Mouse (Mus musculus) thymus, postnatal 25 days (tissue): ENCODE measurements around the gene Add2.

Experiments
- DNase-seq: peaks from one replicate; pipeline ENCODE4 v3.0.0; 2022

Gene Add2

DNA sequence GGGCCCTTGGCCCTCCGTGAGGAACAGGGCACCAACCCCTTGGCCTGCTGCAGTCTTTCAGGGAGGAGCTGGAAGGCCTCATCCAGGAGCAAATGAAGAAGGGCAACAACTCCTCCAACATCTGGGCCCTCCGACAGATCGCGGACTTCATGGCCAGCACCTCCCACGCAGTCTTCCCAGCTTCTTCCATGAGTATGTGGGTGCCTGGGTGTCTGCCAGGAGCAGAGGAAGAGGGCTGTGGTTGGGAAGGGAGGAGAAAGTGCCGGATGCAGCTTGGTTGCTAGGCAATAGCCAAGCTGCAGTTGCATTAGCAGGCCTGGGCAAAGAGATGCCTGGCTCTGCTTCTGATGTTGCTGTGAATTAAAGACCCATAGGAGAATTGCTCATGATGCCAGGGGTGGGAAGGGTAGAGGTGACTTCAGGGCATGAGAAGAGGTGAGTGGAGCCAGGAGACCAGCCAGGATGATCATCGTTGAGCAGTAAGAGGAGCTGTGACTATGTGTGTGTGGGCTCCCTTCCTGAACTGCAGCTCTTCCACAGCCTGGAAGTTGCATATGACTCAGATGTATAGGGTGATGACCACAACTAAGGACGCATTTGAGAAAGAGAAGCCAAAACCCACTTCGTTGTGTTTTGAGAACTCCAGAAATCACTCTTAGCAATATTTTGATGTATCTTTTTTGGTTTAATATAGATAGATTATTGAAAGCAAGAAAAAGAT is 58.5 kb downstream of the Add2 start:
- DNase-seq, result no peak

DNA sequence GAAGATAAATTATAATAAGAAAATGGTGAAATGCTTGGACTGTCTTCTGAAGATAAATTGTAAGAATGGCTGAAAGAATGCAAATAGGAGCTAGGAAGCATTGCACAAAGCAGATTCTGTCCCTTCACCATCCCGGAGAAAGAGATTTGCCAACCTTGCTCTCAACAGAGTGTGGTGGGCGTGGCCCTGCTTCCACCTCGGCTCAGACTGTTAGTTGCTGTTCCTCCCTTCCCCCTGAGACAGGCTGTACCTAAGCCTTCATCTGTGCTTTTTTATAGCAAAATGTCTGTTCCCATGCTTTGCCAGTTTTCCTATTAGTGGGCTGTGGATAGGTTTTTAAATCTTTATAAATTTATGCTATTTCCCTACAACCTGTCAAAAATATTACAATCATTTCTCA is 59.3 kb downstream of the Add2 start:
- DNase-seq, result no peak

DNA sequence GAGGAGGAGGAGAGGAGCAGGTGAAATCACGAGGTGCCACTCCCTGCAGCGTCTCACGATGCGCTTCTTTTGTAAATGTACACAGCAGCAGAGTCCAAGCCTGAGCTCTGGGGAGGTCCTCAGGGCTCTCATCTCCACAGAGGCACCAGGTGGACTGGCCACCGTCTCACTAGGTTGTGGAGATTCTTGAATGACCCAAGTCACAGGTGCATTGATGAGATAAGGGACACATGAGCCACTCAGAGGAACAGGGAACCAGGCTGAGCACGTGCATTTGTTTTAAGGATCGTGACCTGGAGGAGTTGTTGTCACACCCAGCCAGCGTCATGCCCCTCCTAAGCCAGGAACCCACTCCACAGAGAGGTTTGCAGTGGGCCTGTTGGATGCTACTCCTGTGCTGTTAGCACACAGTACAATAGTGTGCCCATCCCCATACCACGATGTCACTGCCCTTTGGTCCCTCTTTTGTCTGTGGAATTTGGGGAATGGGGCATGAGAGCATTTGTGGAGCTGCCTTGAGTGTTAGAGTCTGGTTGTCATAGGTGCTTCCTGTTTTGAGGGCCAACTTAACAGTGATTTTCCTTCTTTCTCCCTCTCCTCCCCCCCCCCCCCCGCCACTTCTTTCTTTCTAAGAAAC is 65.8 kb downstream of the Add2 start:
- no peak for DNase-seq

DNA sequence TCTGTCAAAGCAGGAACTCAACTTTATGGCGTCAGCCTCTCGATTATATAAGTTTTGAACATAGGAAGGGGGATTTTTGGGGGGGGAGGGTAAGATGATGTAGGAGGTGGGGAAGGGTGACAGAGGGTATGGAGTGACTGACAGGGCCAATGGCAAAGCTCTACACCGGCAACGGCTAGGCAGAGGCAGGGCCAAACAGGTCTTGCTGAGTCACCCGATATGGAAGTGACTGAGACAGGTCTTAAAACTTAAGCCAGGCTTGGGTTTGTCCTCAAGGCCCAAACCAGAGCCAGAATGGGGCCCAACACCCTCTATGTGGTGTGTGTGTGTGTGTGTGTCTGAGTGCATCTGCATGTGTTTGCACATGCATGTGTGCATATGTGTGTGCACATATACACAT is 67.0 kb downstream of the Add2 start:
- no peak for DNase-seq

DNA sequence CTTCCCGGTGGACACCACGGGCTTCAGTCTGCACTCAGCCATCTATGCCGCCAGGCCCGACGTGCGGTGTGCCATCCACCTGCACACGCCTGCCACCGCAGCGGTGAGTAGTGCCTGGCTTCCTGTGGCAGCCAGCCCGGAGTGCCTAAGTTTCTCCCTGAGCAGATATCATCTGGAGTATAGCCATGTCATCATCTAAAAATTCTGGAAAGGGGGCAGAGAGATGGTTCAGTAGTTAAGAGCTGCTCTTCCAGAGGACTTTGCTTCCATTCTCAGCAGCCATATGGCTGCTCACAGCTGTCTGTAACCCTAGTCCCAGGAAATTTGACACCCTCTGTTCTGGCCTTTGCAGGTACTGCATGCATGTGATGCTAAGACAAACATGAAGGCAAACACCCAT is 68.3 kb downstream of the Add2 start:
- no peak for DNase-seq

DNA sequence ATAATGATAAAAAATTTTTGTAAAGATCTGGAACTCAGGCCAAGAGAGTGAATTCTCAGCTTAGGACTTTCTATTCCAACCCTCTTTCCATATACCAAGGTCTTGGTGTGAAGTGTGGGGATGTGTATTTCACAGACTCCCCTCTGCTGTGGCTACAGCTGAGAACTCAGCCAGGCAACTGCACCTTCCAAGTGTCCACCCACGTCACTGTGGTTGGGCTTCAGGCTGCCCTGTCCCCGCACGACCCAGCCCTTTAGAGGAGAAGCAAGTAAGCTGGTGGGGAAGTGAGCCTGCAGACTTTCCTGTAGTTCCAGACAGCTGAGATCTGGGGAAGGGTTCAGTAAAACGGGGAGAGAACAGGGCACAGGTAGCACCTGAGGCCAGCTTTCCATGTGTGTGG is 68.7 kb downstream of the Add2 start:
- DNase-seq, result no peak

DNA sequence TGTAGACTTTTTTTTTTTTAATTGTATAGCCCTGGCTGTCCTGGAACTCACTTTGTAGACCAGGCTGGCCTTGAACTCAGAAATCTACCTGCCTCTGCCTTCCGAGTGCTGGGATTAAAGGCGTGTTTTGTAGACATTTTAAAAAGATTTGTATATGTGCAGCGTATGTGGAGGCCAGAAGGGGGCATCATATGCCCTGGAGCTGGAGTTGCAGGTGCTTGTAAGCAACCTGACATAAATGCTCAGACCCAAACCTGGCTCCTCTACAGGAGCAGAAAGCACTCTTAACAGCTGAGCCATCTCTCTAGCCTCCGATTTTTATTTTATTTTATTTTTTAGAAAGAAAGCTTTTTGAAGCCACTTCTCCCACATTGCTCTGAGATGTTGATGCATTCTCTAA is 70.5 kb downstream of the Add2 start:
- DNase-seq, result no peak

DNA sequence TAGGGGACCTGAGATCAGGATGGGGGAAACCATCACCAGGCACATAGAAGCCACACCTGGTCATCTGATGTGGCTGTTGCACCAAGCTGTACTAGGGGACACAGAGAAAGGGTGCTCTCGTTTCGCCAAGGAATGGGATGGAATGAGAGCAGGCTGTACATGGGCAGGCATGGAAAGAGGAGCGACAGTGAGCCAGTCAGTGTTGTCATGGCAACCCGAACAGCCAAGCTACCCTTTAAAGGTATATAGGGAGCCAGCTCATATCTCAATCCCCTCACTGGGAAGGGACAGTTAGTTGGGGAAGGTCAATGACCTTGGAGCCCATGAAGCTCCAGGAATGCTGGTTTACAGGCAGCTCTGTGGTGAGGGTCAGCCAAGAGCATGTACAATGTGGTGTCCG is 73.0 kb downstream of the Add2 start:
- no peak for DNase-seq

DNA sequence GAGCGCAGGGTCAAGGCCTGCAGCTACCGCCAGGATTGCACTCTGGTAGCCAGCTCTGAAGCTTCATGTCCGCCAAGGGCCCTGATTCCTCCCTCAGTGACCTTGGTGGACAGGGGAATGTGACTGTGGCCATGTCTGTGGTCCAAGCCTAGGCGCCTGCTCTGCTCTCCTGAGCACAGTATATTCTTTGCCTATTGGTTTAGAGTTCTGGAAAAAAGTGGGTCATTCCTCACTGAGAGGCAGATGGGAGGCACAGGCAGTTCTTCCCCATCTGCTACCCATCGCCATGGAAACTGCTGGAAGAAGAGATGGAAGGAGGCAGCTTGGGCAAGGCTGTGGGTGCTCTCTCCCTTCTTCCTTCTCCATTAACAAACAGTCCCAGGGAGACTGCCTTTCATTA is 74.4 kb downstream of the Add2 start:
- no peak for DNase-seq

DNA sequence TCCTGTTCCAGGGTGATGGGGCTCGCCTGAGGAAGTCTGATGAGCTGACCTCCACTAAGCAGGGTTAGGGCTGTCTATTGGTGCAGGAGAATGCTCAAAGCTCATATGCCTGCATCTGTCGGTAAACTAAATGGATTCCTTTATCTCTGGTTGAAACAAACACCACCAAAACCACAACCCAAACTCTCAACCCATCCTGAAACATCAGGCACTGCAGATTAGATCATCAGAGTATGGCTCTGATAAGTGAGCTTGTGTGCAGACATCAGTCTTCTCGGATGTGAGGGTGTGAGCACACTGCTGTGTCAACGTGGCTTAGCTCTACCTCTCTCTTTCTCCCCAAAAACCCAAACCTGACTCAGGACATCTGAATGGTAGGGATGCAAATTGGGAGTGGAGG is 75.1 kb downstream of the Add2 start:
- DNase-seq, result no peak

DNA sequence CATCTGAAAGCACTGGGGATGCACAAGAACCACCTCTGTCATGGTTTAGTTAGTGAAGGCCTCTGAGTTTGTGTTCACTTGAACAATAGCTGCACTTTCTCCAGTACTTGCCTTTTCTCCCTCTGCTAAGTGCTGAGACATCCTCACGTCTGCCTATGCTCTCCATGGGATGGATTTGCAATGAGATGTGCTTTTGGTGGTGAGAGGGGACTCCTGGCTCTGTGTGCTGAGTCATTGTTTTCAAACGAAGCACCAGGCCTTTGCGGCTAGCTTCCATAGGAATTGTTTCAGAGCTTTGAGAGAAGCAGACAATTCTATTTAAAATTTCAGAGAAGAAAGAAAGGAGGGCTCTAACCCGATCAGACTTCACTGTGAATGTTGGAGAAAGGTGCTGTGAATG is 76.2 kb downstream of the Add2 start:
- no peak for DNase-seq

DNA sequence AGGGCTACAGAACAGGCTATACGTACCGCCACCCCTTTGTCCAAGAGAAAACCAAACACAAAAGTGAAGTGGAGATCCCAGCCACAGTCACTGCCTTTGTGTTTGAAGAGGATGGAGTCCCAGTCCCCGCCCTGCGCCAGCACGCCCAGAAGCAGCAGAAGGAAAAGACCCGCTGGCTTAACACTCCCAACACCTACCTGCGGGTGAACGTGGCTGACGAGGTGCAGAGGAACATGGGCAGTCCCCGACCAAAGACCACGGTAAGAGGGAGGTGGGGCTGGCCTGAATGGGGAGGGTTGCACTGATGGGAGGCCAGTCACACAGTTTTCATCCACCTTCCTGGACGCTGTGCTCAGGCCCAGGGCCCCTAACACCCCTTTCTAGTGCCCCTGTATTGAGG is 77.6 kb downstream of the Add2 start:
- DNase-seq, result no peak

DNA sequence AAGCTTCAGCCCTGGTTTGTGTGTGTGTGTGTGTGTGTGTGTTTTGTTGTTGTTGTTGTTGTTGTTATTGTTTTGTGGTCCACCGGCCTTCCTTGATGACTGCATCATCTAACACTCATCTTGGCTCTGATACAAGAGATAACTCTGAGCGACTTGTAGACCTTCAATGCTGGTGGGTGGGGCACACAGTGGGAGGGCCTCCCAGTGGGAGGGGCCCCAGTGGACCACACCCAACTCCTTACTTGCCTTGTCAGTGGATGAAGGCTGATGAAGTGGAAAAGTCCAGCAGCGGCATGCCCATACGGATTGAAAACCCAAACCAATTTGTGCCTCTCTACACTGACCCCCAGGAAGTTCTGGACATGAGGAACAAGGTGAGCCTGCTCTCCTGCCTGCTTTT is 78.6 kb downstream of the Add2 start:
- DNase-seq, result no peak

DNA sequence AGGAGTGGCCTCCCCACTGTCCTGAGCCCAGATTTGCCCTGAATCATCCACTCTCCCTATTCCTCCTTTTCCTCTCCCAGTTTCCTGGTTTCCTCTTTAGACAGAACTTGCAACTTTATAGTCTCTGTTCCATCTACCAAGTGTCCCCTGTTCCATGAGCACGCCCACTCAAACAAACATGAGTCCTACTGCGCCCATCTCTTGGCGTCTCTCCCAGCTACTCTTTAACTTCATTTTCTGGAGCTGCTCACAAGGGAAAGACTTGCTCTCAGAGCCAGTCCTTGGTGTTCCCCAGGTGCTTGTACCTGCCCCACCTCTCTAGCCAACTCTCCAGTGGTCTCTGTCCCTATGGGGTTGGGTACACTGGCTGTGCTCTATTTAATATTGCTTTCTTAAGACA is 87.4 kb downstream of the Add2 start:
- DNase-seq, result no peak

DNA sequence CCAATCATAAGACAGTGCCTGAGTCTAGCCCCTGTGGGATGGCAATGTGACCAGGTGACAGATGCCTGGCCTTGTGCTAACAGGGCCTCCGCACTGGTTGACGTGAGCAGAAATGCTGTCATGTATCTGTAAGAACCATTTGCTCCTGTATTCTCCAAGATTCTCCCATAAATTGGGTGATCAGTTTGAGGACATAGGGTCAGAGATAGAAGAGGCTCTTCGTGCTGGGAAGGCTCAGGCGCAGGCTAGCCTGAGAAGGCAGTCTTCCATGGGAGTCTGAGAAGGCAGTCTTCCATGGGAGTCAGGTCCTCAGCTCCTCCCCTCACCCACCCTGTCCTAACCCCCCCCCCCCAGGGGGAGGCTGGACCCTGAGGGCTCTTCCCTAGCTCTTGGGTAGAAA is 94.6 kb downstream of the Add2 start:
- no peak for DNase-seq

DNA sequence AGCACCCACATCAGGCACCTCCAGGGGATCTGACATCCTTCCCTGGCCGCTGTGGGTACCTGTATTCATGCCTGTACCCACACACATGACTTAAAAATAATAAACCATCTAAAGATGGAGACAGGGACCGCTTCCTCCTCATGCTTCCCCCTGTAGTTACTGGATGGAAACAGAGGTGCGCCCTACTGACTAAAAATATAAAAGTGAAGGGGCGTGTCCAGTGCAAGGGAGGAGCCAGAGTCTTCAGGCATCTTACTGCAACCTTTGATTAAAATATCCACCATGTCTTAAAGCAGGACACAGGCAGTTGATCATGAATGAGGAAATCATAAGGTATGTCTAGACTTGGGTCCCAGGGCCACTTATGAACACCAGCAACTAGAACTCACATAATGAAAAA is 97.3 kb downstream of the Add2 start:
- DNase-seq, result no peak

DNA sequence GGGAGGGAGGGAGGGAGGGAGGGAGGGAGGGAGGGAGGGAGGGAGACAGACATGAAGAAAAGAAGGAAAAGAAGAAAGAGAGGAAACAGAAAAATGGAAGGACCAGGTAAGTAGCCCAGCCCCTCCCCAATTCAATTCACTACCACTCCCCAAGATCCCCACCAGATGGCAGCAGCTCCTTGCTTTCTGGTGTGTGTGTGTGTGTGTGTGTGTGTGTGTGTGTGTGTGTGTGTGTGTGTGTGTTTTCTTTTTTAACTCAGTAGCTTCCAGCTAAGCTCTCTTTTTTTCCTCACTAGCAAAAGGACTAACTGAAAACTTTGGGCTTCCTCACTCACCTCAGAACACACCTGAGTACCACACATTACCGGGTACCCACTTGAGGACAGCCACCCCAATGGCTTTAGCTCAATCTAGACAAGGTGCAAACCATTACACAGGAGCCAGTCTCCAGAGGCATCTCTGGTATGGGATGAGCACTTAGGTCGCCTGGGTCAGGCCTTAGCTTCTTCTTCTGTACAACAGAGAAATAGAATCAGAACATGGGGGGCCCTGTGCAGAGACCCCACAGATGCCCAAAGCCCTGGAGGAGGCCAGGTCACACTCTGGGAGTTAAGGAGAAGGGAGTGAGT is 98.6 kb downstream of the Add2 start:
- DNase-seq, result peak; percentile 61

DNA sequence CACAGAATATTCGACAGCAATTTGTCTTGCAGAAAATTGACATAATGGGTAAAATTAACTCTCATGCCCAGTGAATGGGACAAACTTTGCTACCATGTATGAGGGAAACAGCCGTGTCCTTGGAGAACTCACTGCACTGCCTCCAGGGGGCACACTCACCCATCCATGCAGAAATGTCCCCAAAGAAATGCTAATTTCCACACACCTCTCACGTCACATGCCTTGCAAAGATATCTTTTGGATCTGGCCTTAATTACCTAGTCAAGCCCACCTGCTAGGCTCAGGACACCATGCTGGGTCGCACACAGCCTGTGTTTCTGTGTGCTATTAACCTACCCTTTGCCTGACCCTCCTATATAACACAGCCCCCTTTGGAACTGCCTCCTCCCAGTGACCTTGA is 100.0 kb downstream of the Add2 start:
- peak; percentile 25 for DNase-seq

DNA sequence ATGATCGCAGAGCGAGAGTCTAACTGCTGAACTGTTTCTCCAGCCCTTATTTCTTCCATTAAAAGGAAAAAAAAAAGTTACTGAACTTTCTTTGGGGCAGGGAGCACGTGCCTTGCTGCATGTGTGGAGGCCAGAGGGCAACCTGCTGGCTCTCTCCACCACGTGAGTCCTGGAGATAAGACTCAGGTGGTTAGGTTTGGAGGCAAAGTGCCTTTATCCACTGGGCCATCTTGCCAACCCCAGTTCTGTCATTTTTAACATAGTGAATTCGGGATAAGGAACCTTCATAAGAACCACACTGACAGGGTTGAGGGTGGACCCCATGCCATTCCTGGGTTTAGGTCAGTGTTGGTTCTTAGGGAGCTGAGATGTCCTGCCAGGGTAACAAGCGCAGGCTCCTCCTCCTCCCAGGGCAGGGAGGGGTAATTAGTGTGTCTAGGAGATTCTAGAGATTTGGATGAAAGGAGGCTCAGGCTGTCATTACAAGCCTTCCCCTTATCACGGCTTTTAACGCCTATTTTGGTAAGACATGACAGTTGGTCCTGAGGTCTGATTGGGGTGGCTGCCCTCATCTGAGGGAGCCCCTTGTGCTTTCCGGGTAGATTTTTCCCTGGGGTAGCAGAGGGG is 101.5 kb downstream of the Add2 start:
- no peak for DNase-seq

DNA sequence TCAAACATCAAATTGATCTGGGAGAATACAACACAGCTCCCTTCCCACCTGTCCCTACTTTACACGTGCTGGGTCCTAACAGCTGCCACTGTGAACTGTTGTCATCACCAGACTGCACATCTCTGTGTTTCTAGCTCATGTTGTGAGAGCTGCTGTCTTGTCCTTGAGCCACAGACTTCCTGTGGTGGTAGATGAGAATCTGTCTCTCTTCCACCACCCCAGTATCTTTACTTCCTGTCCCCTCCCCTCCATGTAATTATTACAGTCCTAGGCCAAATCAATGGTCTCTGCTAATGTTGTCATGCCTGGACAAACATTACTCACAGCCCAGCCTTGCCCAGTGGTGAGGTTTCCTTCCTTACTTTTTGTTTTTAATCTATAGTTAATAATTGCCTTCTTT is 105.4 kb downstream of the Add2 start:
- DNase-seq, result peak; percentile 2

DNA sequence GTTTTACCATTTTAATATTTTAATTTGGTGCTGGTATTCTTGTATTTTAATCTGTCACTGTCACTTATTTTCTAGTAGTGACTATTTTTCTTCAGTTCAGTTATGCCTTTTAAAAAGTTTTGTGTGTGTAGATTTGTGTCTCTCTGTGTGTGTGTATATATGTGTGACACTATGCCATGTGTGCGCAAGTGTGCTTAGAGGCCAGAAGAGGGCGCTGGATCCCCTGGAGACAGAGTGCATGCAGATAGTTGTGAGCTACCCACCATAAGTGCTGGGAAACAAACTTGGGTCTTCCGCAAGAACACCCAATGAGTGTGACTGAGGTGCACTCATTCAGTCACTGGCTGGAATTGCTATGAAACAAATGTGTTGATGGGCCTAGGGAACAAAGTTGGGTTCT is 107.7 kb downstream of the Add2 start:
- no peak for DNase-seq

DNA sequence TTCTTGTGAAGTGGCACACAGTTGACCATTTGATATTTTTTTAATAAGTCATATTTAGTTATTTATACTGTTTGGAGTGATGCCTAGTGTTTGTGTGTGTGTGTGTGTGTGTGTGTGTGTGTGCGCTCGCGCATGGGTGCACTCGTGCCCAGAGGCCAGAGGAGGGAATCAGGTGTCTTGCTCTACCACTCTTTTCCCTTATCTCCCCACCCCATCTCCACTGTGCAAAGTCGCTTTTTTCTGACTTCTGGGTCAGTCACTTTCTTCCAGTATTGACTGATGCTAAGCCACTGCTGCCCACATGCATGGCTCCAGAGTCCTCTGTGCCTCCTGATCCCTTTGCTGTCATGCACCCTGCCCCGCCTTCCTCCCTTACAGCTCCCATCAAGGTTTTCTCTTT is 112.8 kb downstream of the Add2 start:
- no peak for DNase-seq

DNA sequence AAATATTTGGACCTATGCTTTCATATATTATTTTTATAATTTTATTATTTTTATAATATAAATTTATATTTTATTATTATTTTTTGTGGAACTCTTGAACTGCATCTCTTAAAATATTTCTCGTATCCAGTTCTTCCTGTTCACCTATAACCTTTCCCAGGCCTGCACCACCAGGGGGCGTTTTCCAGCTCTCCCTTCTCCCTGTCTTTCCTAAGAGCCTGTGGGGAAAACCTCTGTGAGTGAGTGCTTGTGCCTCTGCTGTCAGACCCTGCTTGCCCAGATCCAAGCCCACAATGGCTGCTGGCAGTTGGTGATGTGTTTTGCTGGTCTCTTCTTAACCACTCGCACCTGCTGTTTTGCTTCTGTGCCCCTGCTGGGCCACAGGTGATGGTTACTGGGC is 113.3 kb downstream of the Add2 start:
- peak; percentile 62 for DNase-seq

DNA sequence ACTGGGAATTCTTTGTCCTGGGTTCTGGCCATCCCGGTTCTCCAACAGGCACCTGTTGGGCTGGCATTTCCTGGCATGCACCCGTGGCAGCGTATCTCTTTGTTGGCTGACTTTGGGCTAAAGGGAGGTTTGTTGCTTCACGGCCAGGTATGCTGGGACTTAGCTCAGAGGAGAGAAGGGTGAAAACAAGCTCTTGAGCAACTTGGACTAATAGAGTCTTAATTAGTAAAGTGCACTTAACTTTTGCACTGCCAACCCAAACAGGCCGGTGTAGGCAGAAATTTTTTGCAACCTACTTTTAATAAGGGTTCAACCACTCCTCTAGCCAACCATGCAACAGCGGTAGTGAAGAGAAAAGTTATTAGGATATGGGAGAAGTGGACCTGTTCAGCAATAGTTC is 116.5 kb downstream of the Add2 start:
- no peak for DNase-seq
